Mouse (Mus musculus): ENCODE measurements around the gene Eapp. TPM values are rescaled to one million over a fixed set of nuclear protein-coding genes. Genes with fewer than 3 reads are reported as not detected.

Eapp gene
- 13.3 and 18.1 TPM in 2 replicates for polyA plus RNA-seq (2012; rRNA removed)

GRCm38 (mm10) chr12:54695511-54696241 is at the start of gene Eapp:
Gene Eapp (minus strand): TSS chr12:54695897.

GRCm38 (mm10) chr12:54656396-54657171 is 39.1 kb downstream of the Eapp start, which contains the start of gene Sptssa:
Gene Sptssa (minus strand): TSS chr12:54656573.

Other genes with a start within 250 kb of the Eapp start
- 82.4 and 86.1 TPM in 2 replicates for gene Sptssa, start 39.3 kb downstream of the Eapp start, polyA plus RNA-seq (2012; rRNA removed)
- 10.3 and 12.7 TPM in 2 replicates for gene Snx6, start 99.8 kb upstream of the Eapp start, polyA plus RNA-seq (2012; rRNA removed)
- gene Cfl2, start 167.0 kb upstream of the Eapp start, polyA plus RNA-seq (2012; rRNA removed) = 5.5 and 5.7 TPM in 2 replicates

All from colon, adult 2 months (tissue).